Mouse (Mus musculus) kidney, postnatal 14 days (tissue): ENCODE data around the gene Man1c1.
A peak's percentile ranks its signal among the peaks of the same experiment; 100 is the strongest.

Source experiments
- DNase-seq: peaks from one replicate; pipeline ENCODE4 v3.0.0; 2022; ENCODE audit warnings: mixed read lengths

Gene Man1c1

DNA sequence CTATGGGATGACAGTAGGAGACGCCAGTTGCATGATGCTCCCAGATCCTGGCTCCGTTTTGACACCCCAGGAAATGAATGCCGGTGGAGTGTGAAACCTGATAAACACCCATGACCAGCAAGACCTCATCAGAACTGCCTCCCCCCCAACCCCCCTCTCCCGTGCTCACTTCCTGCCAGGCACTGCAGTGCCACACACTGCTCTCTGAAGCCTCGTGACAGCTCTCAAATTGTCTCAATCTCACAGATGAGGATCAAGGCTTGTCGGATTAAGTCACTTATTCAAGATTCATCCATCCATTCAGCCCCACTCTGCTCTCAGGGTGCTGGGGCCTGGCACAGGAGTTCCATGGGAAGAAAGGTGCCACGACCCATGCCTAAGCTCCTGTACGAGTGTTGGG lies 102.7 kb downstream of the Man1c1 start:
- DNase-seq = peak; percentile 30

DNA sequence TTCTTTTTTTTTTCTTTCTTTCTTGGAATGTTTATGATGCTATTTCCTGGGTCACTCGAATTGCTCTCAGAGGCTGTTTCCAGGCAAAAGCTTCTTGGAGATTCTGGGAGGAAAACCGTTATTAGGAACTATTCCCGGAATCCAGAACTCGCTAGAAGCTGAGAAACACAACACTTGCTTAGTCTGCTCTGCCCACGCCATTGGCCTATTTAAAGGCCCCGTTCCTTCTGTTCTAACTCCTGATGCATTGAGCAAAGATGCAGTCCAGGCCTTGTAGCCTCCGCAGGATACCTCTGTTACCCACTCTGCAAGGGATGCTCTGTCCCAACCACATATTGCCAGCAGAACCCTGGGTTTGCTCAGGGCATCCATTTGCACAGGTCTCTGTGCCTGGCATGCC lies 103.3 kb downstream of the Man1c1 start:
- DNase-seq = peak; percentile 27

DNA sequence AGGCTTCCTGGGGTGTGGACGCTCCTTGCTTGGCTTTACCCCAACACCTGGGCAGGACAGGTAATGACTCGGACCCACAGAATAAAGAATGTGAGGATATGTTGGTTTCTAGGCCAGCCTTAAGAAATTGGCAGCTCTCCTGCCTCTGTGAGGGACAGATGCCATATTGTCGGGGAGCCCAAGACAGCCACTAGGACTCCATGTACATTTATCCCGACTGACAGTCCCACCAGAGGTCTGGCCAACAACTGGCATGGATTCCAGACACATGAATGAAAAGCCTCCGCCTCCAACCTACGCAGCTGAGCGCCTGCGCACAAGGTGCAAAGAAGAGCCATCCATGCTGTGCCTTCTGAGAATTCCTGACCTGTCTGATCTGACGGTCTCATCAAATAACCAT lies 104.0 kb downstream of the Man1c1 start:
- DNase-seq = no peak

DNA sequence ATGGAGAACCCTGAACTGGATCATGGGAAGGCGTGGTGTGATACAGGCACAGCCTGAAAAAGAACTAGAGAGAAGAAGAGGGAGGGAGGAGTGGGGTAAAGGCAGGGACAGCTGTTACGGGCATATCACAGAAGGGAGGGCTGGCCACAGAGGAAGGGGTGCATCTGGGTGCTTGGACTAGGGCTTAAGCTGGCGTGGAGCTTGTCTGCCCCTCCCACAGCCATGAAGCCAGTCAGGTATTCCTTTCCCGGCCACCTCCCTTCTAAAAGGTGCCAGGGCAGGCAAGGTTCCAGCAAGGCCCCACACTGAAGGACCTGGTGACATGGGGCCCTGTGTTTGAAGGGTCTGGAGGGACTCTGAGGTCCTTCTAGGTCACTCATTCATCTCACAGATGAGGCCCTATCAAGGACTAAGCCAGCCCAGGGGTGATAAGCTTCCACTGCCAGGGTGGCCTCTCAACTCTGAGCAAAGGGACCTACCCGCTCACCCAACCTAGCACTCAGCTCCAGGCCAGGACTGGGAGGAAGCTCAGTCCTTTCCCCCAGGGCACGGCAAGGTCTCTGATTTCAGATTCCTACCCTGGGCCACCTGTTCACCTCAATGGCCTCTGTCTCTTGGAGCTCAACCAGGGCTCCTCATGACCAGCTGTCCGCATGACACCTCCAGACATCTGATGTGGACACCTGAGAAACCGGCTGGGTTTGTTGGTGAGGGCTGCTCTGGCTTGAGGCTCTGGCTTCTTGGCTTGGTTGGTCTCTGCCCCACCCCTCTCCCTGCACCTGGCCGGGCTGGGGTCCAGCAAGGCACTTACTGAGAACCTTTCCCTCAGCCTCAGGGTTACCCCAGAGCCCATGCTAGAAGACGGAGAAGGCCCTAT lies 107.0 kb downstream of the Man1c1 start:
- no peak for DNase-seq

DNA sequence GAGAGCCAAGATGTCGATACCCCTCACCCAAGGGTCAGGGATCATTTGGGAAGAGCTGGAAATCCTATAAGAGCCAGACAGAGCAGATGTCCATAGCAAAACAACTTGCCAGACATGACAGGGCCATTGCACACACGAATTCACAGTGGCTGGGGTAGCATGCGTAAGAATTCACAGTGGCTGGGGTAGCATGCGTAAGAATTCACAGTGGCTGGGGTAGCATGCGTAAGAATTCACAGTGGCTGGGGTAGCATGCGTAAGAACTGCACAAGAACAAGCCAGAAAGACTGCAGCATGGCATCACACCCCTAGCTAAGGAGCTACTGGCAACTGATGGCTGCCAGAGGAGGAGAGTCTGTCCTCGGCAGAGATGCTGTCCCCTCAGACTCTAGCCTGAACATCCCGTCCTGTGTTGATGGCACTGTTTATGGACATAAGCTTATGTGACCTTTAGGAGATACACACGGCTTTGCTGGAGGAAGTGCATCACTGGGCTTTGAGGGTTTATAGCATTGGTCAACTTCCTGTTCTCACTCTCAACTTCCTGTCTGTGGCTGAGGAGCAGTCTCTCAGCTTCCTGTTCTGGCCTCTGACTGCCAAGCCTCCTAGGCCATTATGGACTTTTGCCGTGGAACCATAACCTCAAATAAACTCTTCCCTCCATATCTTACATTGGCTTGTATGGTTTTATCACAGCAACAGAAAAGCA lies 109.2 kb downstream of the Man1c1 start:
- no peak for DNase-seq

DNA sequence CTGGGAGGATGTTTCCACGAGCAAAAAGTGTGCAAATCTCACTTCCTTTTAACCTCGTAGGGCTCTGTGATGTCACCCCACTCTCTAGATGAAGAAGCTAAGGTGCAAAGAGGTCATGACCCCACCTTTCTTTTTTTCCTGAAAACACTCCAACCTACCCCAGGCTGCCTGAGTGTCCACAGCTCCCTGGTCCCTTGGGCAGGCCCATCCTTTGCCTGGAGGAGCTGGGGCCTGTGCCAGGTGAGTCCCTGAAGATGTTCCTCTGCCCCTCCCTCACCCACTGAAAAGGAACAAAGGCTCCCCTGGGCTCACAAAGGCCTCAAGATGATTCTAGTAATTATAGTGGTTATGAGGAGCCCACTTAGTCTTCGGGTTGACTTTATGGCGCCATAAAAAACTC lies 111.6 kb downstream of the Man1c1 start:
- no peak for DNase-seq

DNA sequence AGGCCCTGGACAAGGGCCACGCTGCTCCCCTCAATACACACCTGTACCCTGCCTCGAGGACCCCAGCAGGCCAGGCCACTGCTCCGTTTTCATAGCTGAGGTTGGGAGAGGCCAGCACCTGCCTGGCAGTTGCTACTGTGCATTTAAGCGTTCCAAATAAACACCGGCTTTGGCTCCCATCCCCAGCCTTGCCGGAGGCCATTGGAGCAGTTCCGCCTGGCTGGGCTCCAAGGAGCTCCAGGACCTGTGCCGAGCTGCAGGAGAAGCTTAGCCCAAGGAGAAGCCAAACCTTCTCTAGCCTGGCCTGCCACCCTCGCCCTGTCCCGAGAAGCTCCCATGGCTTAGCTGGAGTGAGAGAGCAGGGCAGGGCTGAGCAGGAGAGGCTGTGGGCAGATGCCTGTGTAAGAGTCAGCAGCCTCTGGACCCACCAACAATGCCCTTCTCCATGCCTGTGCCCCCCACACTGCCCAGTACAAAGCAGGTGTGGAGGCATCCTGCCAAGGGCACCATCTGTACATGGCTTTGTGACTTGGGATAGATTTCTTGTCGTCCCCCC lies 112.5 kb downstream of the Man1c1 start:
- peak; percentile 91 for DNase-seq

DNA sequence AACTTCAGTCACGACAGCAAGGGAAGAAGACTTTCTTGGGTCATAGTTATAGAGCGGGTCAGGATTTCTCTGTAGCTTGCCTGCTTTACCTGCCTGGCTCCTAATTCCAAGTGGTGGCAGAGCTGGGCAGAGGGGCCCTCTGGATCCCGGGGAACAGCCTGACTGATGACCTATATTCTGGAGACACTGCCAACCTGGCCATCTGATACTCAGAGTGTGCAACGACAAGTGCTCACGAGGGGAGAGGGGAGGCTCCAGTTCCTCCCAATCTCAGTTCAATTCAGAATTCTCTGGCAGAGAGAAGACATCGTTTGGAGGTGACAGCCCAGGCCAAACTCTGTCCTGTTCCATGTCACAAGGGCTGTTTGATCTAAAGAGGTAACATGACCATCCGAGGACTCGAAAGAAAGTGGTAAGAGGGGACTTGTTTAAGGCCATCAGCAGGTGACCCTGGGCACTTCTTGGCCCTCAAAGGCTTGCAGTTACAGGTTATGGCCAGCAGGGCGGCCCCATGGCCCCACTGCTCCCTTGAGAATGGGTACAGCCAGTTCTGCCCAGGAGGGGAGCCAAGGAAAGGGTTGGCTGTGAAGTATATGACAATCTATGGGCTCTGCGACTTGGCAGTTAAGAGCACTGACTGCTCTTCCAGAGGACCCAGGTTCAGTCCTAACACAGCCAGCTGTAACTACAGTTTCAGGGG lies 113.7 kb downstream of the Man1c1 start:
- DNase-seq = no peak

DNA sequence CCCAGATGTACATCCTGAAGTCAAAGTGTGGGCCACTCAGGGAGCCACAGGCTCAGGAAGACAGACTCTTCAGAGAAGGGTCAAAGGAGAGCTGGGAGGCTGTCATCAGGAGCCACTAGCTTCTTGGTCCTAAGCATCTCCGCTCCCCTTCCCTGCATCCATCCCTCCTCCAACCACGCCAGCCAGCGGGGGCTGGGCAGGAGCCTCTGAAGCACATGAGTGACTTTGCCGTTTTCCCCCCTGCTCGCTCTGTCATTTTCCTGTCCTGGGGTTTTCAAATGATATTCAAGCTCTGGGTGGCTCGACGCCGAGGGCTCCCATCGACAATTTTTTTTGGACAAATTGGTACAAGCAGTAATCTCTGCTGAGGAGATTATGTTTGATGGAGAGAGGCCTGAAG lies 114.3 kb downstream of the Man1c1 start:
- DNase-seq = no peak

DNA sequence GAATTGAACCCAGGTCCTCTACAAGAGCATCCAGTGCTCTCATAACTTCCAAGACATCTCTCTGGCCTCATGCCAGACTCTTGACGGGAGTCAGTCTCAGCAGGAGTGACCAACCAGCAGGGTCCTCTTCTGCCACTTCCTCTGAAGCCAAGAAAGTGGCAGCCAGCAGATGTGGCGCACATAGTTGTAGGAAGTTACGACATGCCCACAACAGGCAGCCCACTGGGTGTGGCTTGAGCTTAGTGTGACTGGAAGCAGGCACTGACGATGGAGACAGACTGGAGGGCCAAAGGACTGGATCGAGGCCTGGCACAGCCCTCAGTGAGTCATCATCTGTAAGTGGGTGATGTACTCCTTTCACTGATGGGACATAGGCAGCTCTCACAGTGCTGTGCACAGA lies 115.1 kb downstream of the Man1c1 start:
- DNase-seq = no peak

DNA sequence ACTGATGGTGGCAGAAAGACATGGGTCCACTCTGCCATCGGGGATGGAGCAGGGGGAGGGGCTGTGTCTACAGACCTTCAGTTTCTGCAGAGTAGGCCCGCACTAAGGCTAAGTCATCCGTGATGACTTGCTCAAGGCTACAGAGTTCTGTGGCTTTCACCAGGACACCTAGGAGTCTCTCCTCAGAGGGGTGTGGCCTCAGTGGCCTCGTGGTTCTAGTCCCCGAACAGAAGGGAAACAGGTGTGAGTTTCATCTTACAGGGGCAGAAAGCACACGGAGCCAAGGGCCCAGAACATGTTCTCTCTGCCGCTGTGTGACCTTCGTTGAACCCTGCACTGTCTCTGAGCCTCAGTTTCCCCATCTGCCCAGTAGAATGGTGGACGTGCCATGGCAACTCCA lies 115.8 kb downstream of the Man1c1 start:
- no peak for DNase-seq

DNA sequence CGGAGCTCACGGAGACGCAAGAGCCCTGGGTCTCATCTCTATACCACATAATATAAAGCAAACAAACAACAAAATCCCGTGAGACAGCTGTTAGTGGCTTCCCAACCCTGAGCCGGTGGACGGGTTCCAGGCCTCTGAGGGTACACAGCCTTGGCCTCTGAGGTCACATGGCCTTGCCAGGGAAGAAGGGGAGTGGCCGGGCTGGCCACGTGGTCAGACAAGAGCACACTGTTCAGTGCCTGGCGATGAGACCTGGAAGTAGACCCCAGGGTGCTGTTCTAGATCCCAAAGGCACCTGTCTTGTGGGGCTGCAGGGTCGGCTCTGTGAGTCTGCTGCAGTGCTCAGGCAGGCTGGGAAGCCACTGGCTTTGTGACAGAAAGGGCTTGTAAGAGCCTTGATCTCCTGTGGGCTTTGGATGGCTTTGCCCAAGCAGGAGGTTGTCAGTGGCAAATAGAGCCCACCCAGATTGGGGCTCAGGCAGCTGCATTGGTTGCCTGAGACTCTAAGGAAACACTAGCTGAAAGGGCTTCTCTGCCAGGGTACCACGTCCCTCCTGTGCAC lies 116.4 kb downstream of the Man1c1 start:
- DNase-seq = no peak

DNA sequence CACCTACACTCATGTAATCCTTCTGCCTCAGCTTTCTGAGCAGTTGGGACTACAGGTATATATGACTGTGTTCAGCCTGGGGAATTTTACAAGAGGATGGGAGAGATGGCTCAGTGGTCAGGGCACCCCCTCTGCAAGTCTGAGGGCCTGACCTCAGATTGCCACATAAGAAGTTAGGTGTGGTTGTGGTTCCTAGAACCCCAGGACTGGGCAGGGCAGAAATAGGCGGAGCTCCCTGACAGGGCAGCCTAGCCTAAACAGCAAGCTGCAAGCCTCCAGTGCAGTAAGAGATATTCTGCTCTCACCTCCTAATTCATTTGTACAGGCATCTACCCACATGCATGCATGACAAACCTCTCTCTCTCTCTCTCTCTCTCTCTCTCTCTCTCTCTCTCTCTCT lies 117.5 kb downstream of the Man1c1 start:
- DNase-seq = no peak

DNA sequence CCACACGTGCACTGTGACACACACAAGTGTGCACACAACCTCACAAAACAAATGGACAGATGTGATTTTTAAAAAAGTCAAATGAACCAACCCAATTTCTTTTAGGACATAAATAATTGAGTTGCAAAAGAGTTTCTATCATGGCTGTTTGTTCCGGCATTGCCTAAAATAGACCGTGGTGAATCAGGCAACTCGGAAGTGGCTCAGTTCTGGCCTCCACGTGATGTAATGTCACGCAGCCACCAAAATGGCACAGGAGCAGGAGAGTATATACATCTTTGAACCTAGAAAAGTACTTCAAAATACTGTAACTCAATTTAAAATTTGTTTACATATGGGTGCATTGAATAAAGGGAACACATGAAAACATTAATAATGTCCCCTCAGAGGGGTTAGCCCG lies 118.0 kb downstream of the Man1c1 start:
- no peak for DNase-seq

DNA sequence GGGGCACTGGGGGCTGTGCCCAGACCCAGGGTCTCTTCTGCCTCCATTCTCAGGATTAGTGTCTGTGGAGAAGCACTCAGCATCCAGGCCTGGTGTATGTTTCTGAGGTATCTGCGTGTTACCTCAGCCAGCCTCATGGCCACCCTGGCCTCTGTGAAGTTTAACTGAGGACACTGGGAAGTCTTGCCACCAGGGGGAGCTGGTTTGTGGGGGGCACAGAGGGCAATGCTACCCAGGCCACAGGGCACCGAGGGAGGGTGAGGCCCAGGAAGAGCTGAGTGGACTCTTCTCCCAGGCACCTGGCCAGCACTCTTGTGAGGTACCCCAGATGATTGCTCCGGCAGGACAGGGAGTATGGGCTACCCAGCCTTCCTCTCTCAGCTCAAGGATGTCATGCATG lies 120.6 kb downstream of the Man1c1 start:
- no peak for DNase-seq

DNA sequence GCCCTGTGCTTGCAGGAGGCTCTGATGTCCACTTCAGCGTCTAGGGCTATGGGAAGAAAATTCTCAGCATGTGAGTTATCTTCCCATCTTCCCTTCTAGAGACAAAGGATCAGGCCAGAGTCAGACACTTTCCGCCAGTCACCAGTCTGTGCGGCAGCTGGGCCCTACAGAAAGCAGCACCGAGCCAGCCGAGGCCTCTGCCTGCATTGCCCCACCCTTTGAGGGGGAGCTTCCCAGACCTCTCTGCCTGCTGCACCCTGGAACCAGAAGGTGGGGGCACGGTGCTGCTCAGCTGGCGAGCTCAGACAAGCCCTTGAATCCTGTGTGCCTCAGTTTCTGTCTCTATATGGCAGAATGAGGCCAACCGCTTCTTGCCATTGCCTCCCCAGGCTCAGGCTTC lies 122.7 kb downstream of the Man1c1 start:
- no peak for DNase-seq

DNA sequence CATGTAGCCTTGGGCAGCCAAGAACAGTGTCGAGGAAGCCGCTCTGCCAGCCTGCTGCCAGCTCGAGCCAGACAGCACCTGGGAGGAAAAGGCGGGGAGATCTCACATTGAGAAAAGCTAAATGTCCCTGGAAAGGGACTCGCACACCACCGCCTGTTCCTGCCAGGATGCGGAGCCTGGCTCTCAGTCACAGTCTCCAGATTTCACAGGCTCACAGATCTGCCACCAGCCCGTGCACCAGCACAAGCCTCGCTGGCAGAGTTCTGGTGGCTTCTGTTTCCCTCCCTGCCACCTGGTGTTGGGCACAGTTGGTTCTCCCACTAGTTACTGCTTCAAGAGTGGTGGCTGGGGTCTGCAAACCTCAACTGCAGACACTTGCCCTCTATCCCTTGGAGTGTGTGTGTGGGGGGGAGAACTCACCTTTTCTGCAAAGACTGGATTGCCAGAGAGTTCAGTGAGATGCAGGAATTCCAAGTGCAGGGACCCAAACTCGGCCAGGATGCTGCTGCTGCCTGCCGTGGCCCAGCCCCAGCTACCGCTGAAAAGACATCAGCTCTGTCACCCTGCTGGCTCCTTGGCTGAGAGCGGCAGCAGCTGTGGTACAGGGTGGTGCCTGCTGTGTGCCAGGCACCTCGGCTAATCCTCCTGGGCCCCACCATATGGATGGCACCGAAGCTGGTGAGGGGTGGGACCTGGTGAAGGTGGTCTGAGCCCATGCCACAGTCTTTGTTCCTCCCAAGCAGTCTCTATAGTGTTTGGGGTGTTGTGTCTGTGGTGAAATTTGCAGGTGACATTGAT lies 123.5 kb downstream of the Man1c1 start:
- DNase-seq = no peak

DNA sequence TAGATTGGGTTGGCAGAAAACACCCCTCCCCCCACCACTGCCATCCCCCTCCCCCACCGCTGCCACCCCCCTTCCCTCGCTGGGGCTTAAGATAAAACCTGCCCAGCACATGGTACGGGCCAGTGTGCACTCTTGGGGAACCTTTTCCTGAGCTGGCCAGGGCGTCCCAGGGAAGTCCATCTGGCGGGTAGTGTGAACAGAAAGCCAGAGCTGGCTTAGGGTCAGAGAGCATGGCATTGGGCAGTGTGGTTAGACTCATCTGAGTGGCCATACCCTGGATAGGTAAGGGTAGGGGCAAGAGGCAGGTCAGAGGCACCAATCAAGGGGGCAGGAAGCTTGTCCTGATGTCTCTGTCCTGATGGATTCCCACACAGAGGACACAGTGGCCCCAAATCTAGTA lies 124.5 kb downstream of the Man1c1 start:
- no peak for DNase-seq

DNA sequence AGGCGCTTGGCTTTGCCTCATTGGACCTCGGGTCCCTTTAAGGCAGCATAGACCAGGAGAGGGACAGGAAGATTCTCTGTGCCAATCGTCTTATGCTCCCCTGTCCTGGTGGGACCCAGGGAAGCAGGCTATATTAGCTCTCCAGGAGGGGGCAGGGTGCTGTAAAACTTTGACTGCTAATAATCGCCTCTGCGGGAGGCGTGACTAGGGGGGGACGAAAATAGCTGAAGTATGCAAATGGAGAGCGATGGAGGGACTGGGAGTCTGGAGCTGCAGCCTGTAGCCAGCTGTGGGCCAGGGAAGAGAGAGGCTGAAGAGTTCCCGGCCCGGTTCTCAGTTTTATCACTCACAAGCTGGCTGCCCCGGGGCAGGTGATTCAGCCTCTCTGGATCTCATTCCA lies 124.9 kb downstream of the Man1c1 start:
- peak; percentile 62 for DNase-seq

DNA sequence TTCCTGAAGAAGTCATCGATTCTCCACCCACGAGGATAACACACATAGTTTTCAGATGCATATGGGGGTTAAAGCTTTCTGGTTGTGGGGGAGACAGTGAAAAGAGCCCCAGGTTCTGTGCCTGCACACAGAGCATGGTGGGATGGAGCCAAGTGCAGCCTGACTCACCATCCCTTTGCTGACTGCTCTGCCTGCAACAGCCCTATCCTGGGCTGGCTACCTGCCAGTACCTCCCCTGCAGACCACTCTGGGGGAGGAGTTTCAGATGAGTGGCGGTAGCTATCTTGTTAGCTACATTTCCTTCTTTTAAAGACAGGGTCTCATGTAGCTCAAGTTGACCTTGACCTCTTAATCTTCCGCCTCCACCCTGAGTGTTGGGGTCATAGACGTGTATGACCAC lies 125.7 kb downstream of the Man1c1 start:
- DNase-seq = no peak

DNA sequence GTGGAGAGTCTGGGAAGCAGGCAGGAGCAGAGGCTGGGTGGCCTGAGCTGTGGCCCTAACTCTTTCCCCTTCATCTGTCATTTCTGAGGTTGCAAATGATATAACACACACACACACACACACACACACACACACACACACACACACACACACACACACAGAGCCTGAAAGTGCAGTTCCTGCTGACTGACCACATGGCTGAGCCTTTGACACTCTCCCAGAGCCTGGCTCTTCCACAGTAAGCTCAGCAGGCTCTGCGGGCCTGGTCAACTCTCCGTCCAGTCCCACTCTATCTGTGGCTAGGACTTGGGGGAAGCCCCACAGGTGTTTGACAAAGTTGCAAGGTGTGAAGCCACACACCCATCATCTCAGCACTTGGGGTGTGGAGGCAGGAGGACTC lies 126.8 kb downstream of the Man1c1 start:
- DNase-seq = no peak

DNA sequence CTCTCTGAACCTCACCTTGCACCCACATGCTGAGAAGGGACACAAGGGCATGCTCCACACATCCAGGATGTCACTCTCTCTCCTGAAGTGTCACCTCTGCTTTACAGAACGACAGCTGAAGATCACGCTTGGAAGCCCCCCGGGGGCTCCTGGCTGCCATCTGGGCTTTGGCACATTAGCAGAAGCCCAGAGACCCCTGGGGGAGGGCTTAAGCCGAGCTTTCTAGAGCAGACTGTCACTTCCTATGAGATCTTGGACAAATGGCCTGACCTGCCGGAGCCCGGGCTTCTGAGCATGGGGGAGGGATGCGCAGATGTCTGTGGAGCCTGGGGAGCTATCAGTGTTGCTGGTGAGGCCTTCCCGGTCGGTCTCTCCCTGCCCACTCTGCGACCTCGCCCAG lies 128.6 kb downstream of the Man1c1 start:
- DNase-seq = no peak
